Mouse (Mus musculus): ENCODE measurements around the gene Hist1h2af.

Gene Hist1h2af

GRCm38 (mm10) chr13:23515281-23515680 lies 18.4 kb upstream of the Hist1h2af start:
- DNase-seq (ENCODE audit: low spot score), result no peak

DNA sequence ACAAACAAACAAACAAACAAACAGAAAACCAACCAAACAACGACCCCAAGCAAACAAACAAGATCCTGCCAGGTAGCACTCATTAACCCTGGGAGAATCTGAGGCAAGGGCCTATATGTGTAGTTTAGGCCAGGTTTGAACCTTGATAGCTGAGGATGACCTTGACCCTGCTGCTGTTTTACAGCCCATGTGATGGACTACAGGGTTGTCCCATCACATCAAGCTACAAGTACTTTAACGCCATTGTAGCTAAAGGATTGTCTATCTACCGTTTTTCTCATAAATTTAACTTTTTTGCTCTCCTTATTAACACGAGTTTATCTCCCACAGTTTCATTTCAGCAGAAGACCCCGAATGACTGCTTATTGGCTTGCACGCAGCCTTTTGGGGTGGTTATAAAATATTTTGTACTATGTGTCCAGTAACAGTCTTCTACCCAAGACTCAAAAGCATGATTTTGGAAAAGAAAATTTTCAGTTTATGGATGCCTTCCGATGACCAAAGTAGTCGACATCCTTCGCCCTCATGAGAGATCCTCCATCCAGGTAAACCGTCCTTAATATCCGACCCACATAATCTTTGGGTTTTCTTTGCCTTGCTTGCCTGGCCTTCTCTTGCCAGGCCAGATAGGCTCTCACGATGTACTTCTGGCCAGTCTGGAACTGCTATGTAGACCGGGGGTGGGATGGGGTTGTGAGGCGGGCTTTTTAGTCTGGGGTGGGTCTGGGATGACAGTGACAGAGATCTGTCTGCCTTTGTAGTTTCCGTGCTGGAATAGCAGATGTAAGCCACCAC lies 17.7 kb upstream of the Hist1h2af start:
- no peak for DNase-seq (ENCODE audit: low spot score)

- peak; percentile 86 for DNase-seq (ENCODE audit: low spot score)
Measured at GRCm38 (mm10) chr13:23516822-23517602, 16.7 kb upstream of the Hist1h2af start.

DNA sequence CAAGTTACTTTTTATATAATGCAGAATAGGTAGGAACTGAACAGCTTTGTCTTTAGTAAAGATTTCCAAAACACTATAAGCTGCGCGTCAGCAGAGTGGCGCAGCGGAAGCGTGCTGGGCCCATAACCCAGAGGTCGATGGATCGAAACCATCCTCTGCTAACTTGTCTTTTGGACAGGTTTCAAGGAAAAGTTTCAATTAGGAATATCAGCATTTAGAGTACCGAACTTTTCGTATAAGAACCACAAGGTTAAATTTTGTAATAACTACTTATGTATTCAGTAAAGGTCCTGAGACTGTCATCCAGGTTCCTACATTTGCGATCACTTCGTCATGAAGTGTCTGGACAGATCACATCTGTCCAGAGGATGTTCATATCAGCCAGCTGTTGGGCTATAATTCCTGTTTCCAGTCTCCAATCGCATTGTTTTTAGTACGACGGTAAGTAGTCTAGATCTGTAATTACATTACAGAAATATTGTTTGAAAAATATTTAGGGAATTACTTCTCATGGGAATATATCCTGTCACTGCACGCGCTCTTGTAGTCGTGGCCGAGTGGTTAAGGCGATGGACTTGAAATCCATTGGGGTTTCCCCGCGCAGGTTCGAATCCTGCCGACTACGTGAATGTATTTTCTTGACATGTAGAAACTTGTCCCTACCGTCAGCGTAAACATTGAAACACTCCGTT lies 16.0 kb upstream of the Hist1h2af start:
- DNase-seq (ENCODE audit: low spot score), result peak; percentile 90

DNA sequence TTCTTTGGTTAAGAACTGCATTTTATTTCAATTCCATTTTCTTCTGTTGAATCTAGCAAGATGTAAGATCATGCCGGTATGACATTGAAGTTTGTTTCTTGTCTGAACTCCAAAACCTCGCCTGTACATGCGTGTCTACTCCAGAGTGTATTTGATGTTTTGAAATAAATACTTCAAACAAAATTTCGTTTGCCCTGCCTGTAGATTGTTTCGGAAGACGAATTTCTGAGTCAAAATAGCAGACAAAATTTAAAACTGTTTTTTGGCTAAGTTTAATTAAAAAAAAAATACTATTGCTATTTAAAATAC lies 15.5 kb upstream of the Hist1h2af start:
- no peak for DNase-seq (ENCODE audit: low spot score)

DNA sequence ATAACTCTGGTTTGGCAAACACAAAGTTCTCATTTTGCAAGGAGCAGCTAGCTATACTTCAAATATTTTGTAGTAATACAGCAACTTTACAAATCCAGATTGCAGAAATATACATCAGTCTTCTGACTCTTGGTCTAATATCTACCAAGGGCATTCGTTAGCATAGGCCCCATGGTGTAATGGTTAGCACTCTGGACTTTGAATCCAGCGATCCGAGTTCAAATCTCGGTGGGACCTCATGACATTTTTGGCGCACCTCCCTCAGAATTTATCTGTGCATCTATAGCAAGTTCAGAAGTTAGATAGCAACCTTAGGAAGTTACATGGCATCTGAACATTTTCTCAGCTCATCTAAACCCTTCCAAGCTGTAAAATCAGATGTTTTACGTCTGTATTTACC lies 14.8 kb upstream of the Hist1h2af start:
- DNase-seq (ENCODE audit: low spot score), result peak; percentile 90

DNA sequence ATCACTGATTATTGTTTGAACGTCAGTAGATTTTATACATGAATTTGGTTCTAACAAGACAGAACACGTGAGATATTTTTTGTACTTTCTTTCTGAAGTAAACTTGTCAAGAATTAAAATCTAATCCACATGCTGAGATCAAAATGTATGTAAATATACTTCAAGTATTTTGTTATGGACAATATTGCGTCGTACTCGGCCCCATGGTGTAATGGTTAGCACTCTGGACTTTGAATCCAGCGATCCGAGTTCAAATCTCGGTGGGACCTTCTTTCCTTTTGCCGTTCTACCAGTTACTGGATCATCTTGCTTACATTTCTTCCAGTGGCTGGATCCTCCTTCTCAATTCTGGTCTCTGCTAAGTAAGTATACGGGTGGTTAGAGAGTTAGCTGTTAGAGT lies 14.3 kb upstream of the Hist1h2af start:
- peak; percentile 84 for DNase-seq (ENCODE audit: low spot score)

- peak; percentile 84 for DNase-seq (ENCODE audit: low spot score)
Measured at GRCm38 (mm10) chr13:23521703-23522102, 12.0 kb upstream of the Hist1h2af start.

DNA sequence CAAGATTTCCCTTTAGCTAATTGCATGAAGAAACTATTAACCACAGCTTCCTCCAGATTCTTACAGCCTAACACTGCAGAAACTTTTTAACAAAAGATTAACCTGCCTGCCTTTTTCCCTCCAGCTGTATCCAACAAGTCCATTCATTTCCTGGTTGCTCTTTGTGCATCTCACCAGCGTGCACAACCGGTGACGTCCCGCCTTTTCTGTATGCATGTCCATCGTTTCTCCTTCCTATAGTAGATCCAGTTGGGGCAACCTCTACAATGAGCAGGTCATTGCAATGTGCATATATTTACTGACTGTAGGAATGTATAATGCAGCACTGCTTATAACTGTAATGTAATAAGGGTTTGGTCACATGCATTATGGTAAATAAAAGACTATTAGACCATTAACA lies 9.7 kb upstream of the Hist1h2af start:
- DNase-seq (ENCODE audit: low spot score), result no peak

DNA sequence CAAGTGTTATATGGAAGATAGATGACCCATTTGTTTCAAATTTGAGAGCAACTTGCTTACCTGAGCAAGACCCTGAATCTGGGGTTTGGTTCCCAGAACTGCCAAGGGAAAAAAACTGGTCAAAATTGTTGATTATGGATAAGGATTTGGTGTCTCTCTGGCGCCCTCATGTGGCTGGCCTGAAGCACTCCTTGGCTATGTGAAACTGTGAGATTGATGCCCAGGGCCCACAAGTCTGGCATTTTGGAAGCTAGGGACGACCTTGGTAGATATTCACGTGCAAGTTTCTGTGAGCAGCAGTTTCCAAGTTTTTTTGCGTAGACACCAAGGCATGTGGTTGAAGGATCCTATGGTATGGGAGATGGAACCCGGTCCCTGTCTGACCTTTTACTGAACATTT lies 9.1 kb upstream of the Hist1h2af start:
- DNase-seq (ENCODE audit: low spot score), result peak; percentile 87

- no peak for DNase-seq (ENCODE audit: low spot score)
Measured at GRCm38 (mm10) chr13:23525901-23526300, 7.8 kb upstream of the Hist1h2af start.

GRCm38 (mm10) chr13:23526312-23526711 lies 7.4 kb upstream of the Hist1h2af start:
- peak; percentile 92 for DNase-seq (ENCODE audit: low spot score)

- DNase-seq (ENCODE audit: low spot score), result no peak
Measured at GRCm38 (mm10) chr13:23529005-23529404, 4.7 kb upstream of the Hist1h2af start.

DNA sequence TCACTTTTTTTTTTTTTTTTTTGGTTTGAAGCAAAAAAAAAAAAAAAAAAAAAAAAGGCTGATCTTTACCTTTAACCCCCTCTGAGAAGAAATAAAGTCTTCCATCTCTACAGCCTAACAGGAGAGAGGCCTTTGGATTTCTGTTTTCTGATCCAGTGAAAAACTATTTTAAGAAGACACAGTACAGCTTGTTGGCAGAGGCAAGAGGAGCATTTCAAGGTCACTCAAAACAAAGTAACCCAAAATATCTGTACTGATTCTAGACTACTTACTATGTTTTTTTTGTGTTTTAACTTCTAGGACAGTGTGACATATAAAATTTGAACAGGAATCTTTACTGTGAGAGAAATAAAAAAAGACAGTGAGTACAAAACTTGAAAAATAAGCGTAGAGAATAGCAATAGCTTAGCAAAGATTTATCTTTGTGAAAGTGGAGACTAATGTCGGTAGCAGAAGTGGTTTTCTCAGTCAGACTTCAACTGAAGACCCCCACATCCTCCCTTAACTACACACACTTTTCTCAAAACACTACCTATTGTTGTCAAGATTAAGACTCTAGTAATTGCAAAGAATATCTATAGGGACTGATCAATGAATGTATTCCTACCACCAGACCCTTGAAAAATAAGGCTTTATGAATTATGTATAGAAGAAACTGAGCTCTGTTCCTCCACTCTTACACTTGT lies 4.1 kb upstream of the Hist1h2af start:
- DNase-seq (ENCODE audit: low spot score), result no peak

- DNase-seq (ENCODE audit: low spot score), result peak; percentile 77
Measured at GRCm38 (mm10) chr13:23530181-23530900, 3.4 kb upstream of the Hist1h2af start.

DNA sequence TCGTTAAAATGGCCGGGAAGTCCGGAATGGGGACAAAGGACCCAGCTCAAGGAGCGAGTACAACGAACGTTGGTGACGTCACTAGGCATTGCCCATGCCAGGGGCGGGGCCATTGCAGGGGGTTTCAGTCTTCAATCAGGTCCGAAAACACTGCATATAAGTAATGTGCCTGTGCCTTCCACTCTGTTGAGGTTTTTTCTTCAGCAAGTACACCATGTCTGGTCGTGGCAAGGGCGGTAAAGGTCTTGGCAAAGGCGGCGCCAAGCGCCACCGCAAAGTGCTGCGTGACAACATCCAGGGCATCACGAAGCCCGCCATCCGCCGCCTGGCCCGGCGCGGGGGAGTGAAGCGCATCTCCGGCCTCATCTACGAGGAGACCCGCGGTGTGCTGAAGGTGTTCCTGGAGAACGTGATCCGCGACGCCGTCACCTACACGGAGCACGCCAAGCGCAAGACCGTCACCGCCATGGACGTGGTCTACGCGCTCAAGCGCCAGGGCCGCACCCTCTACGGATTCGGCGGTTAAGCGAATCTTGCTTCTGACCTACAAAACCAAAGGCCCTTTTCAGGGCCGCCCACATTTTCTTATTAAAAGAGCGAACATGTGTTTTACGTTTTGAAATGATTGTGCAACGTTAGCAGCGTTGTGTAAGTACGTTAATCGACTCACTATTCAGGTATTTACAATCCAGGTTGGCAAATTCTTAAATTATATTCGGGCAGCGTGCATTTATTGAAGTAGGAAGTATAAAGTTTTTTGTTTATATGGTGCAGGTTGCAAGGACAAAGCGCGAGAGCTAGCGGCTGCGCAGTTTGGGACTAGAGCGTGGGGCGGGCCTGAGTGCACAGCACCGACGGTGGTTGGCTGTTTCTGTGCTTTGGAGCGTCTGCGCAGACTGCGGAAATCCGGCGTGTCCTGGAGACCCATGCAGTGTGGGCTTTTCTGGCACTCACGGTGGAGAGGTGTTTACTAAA lies 2.5 kb upstream of the Hist1h2af start, which contains the start of gene Hist1h4h:
Hist1h4h (plus strand) TSS at position 150 of the 975 bp plus-strand sequence.
- peak; percentile 98 for DNase-seq (ENCODE audit: low spot score)

DNA sequence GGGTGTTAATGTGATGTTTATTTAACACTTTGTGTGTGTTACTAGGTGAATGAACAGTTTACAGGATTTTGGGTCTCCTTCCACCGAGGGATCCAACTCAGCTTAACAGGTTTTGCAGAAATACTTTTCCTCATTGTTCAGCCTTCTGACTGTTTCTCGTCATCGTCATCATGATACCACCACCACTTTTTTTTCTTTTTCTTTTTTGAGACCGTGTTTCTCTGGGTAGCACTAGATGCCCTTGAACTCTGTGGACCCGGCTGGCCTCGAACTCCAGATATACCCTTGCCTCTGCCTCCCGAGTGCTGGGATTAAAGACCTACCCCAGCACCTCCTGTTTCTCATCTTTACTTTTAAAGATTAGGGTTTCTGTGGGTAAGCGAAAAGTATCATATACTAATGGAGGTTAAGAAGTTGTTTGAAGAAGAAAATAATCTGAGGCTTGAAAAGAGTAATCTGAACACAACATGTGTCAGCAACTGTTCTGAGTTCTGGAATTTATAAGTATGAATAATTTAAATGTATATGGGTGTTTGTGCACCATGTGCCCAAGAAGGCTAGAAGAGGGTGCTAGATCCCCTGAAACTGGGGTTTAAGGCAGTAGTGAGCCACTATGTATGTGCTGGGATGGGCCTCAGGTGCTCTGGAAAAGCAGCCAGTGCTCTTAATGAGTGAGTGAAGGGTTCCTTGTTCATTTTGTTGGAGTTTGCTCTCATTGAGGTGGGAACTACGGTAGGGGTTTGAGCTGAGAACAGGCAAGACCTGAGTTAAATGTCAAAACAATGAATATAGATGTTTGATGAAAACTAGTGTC lies 1.2 kb upstream of the Hist1h2af start:
- no peak for DNase-seq (ENCODE audit: low spot score)

GRCm38 (mm10) chr13:23534368-23535131 lies 844 bp downstream of the Hist1h2af start:
- DNase-seq (ENCODE audit: low spot score), result no peak

Data from c-Kit-positive CD71-positive TER-119-positive erythroid progenitor cells, embryonic 14.5 days (primary cell).